Mouse (Mus musculus) myocyte (in vitro differentiated cells): ENCODE measurements around the gene Otud3.

Experiments
- CEBPB ChIP-seq: IDR thresholded peaks from 2 replicates; pipeline ENCODE4 v1.6.1; 2011; ENCODE audit warnings: mild to moderate bottlenecking, moderate library complexity; ENCODE audit not compliant: poor library complexity, insufficient read depth, severe bottlenecking
- MAX ChIP-seq: IDR thresholded peaks from one replicate; pipeline ENCODE4 v1.6.1; 2011; ENCODE audit warnings: low read depth, mild to moderate bottlenecking, control low read depth
- POLR2A ChIP-seq: IDR thresholded peaks from one replicate; pipeline ENCODE4 v1.6.1; 2011; ENCODE audit warnings: low read depth, mild to moderate bottlenecking, control low read depth, moderate library complexity; ENCODE audit not compliant: insufficient read length

DNA sequence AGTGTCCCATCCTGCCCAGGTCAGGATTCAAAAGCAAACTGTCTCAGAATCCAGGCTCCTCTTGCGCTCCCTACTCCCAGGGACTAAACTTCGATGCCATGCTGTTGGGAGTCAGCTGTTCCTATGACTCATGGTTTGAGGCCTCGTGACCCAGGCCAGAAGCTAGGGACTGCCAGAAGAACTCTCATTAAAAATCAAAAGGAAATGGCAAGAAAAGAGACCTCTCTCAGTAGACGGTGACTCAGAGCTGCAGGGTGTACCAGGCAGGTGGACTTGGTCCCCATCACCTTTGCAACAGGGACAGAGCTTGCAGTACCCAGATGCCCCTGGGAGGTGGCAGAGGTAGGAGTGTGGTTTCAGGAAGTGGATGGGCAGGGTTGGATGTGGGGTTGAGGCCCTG, 36.0 kb downstream of the Otud3 start, which contains the start of gene Pla2g2e:
- no peak for TF ChIP-seq POLR2A
- TF ChIP-seq MAX = peak; percentile 81
- no peak for TF ChIP-seq CEBPB
